Mouse (Mus musculus) frontal cortex, postnatal 14 days (tissue): Measurements from ENCODE around the gene Agtr1b.

Source experiments
- DNase-seq, 2 experiments: peaks; one replicate each; pipeline ENCODE4 v3.0.0; 2022; ENCODE audit warnings: low spot score in 2 of 2

Agtr1b gene

DNA sequence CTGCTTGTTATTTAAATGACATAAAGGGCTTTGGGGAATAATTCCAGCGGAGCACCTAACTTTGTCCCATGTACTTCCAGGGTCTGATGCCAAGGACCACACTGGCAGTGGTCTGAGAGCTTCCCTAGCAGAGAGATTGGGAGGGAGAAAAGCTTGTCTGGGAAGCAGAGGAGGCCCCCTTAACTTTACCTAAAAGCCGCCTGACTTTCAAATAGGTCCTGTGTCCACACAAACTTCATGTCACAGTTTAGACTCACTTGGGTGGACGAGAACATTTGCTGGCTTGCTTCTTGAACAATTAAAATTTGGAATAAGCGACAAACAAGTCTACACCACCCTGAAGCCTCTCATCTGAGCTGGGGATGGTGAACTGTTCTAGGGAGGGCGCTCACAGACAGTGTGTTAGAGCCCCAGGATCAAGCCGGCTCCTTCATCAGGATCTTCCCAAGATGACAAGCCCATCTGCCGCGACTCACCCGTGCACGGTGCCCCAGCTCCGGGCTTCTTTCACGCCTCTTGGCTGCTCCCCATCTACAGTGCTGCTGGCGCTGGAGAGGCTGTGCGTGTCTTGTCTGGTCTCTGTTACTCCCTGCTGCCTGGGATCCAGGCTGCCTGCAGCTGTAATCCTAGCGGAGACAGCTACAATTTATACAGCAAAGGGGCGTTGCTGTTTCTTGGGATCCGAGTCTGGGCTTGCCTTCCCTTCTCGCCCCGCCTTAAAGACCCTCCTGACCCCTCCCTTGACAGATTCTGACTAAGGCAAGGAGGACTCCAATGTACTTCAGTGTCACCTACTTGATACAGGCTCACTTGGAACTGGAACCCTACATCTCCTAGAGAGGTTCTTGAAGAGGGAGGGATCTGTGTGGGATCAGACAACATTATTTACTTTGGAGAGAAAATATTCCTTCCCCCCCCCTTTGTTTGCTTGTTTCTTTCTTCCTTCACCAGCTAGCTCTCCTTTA is at the start of gene Agtr1b:
Gene Agtr1b (minus strand): TSS at position 620 of the 965 bp plus-strand sequence.
- DNase-seq, result peak in 1 of 2 experiments; percentile 10

GRCm38 (mm10) chr3:20353598-20353997 is 13.4 kb downstream of the Agtr1b start:
- DNase-seq, result no peak

GRCm38 (mm10) chr3:20348206-20348605 is 18.8 kb downstream of the Agtr1b start:
- no peak for DNase-seq

- no peak for DNase-seq
Observed at GRCm38 (mm10) chr3:20340402-20340801, 26.6 kb downstream of the Agtr1b start.

DNA sequence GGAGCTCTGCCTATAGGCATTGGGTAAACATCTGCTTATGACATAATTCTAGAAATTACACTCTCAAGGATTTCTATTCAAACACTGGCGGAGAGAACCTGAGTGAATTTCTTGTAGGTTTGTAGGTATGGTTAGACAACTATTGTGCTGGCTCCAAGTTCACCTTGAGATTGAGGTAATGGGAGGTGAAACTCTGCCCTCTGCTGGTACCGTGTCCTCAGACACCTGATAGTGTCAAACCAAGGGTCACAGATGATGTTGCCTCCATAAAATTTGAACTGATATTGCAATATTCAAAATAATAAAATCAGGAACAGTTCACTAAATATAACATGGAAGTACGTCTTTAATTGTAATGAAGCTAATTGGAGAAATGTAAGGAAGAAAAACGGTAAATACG is 32.3 kb downstream of the Agtr1b start:
- DNase-seq, result no peak

DNA sequence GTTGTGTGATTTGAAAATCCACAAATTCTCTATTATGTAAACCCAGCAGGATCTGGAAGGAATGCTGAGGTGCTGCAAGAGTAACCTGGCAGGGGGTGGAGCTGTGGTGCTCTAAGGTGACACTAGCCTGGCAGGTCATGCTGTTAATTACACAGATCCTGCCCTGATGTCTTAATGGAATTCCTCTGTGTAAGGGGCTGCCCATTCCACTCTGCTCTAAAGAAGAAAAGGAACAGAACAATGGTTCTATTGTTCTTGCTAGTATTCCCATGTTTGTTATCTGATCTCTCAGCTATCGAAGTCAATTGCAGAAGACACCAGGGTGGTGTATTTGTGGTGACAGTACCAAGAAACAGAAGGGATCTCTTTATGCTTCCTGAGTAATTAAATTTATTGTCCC is 49.7 kb downstream of the Agtr1b start:
- no peak for DNase-seq

DNA sequence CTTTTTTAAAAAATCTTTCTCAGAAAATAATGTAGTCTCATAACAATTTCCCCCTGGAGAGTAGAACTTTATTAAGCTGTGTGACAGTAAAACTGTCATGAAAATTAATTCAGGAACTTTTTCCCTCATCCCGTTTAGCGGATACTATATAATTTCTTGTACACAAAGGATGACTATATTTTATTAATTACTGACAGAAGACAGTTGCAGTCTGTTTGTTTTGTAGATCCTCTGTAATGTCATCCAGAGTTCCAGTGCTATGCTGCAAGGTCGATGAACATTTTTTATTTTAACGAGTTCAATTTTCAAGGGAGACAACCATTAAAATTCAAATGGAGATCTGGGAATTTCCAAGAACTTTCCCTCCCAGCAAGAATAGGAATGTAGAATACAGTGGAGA is 57.8 kb downstream of the Agtr1b start:
- no peak for DNase-seq

GRCm38 (mm10) chr3:20307256-20307655 is 59.7 kb downstream of the Agtr1b start:
- no peak for DNase-seq

DNA sequence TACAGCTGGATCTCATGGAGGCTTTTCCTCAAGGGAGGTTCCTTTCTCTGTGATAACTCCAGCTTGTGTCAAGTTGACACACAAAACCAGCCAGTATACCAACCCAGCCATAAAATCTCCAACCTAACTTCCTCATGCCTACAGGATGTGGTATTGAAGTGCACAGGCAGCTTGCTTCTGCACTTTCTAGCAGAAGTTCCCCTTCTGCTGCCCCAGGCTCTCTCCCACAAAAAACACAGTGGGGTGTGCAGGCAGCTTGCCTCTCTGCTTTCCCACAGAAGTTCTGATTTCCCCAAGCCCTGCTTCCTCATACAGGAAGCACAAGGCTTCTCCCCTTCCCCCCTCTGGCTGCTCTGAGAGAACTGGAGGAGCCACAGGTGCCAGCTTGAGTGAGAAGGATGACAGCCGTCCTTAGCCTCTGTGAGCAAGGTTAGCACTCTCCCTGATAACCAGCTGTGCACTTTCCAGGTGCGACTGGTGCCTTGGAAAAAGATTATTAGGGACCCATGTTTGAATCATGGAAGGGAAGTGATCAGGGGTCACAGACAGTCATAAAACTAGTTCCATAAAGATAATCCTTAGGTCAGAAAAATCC is 62.1 kb downstream of the Agtr1b start:
- peak; percentile 3 to 9 for DNase-seq

GRCm38 (mm10) chr3:20295546-20295945 is 71.4 kb downstream of the Agtr1b start:
- DNase-seq, result no peak

DNA sequence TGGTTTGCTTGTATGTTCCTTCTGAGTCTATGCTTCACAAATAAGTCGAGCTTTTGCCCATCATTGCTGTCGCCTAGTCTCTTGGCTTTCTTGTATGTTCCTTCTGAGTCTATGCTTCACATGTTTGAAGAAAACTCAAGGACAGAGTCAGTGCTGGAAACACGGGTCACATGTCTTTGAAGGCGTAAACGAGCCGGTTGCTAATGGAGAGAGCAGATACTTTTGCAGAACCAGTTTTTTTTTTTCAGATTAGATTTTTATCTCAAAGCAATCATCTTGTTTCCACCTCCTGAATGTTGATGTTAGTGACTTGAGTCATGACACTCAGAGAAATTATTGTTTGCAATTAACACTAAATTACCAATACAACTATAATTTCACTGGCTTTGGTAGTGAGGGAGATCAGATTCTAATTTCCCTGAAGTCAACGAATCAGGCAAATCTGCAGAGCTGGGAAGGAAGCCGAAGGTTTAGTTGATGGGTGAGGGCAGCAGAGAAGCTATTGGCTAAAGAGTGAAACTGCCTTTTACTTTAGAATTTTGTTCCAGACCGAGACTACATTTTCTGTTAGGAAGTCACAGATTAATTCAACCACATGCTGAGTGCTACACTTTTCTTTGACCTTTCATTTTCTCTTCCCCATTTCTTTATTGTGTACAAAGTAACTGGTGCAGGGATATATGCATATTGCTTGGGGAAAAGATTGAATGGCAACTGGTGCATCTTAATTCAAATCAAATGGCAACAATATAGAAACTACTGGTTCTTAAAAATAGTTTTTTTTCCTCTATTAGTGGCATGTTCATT is 72.2 kb downstream of the Agtr1b start:
- DNase-seq, result no peak

- DNase-seq, result no peak
Observed at GRCm38 (mm10) chr3:20291370-20291769, 75.6 kb downstream of the Agtr1b start.

DNA sequence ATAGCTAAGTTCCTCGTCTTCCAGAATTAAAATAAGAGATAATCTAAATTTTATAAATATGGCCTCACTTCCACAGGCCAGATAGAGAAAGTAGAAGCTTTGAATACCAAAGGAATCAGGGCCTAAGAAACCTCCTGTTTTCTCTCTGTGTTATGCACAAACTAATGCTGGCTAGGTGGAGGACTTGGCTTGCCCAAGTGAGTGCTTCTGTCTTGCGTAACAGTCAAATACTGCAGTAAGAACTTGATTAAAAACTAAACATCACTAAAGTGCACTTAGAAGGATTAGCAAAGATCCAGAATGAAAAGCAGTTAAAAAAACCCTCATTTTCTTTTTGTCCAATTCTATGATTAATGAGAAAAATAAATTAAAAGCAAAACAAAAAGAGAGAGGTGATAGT is 78.2 kb downstream of the Agtr1b start:
- no peak for DNase-seq

DNA sequence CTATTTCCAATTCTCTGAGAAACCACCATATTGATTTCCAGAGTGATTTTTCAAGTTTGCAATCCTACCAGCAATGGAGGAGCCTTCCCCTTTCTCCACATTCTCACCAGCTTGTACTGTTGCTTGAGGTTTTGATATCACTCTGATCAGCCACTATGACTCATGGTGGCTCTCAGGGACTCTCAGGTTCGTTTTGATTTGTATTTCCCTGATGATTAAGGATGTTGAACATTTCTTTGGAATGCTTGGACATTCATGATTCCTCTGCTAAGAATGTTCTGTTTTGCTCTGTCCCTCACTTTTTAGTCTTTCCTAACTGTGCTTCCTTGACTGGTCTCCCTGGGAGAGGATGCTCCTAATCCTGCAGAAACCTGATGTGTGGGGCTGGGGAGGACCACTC is 85.2 kb downstream of the Agtr1b start:
- no peak for DNase-seq

GRCm38 (mm10) chr3:20275633-20276032 is 91.3 kb downstream of the Agtr1b start, which contains the start of gene Cpb1:
Gene Cpb1, minus strand, starts transcription at chr3:20275733.
- DNase-seq, result no peak
